Mouse (Mus musculus) kidney, postnatal 4 days (tissue): ENCODE measurements around the gene Rangap1.
"Not testable (repeated sequence)": the region's sequence is repeated elsewhere in the genome, so short reads cannot be mapped to it uniquely, and the experiment has no call there.

ENCODE experiments used
- DNase-seq, 2 experiments: peaks; one replicate each; pipeline ENCODE4 v3.0.0; 2021; ENCODE audit warnings: mixed read lengths in 2 of 2

Gene Rangap1

DNA sequence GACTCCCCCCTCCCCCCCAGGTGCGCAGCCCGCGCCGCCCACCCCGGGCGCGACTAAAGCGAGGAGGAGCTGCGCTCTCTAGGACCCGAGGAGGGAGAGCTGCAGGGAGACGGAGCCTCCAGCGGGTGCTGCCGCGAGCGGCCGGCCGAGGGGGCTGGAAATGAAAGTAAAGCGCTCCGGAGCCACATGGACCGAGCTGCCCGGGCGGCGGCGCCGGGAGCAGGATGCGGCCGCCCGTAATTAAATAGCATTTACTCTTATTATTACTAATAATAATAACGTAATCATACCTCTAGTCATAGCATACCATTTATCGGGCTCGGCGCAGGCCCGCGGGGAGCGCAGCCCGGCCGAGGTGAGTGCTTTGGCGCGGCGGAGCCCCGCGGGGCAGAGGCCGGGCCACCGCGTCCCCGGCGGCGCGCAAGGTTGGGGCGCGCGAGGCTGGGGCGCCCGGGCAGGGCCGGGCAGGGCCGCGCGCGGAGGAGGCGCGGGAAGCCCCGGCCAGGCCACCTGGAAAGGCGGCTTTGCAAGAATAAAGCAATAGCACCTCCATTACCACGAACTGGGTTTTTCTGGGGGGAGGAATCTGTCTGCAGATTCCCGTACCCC is at the start of gene Rangap1, which contains the start of gene Zc3h7b:
Gene Rangap1, minus strand, starts transcription at position 539 of the 609 bp plus-strand sequence.
Gene Zc3h7b, plus strand, starts transcription at position 66 of the 609 bp plus-strand sequence.
- DNase-seq = peak; percentile 84 to 90

DNA sequence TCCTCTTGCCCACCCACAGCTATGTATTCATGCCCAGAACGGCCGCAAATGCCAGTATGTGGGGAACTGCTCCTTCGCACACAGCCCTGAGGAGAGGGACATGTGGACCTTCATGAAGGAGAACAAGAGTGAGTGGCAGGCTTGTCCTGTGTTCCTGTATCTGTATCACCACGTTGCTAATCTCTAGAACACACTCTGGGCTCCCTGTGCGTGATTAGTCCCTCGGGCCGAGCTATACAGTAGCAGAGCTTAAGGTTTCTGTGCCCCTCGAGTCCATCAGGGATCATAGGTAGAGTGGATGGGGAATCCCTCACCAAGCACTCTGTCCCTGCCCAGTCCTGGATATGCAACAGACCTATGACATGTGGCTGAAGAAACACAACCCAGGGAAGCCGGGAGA is 47.1 kb upstream of the Rangap1 start:
- DNase-seq = no peak

DNA sequence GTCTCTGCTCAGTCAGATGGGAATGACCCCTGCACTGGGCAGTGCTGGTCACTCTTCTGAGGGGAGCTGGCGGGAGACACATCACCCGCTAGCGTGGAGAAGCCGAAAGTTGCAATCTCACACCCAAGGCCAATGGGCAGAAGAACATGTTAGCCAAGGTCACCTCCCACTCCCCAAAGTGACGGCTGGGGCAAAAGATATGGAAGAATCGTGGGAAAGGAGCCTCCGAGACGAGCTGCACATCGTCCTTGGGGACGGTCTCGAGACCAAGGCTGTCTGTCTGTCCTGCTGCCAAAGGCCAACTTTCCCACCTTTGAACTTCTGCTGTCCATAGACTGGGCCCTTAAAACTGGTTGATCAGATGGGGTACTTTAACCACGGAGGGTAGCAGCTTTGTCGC is 42.2 kb upstream of the Rangap1 start:
- no peak for DNase-seq

DNA sequence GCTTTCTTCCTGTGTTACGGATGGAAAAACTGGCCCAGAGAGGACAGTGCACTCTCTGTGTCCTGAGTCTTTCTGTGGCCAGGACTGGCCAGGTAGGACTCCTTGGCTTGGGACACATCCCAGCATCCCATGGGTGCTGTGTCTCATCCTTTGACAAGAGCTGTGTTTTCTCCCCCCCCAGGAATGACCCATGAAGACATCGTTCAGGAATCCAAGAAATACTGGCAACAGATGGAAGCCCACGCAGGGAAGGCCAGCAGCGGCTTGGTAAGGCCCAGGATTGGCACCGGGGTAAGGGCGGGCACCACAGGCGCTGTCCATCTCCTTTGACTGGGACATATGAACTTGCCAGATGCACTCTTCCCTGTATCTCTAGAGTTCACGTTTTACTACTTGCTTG is 40.4 kb upstream of the Rangap1 start:
- no peak for DNase-seq

GRCm38 (mm10) chr15:81784762-81785161 is 39.4 kb upstream of the Rangap1 start:
- DNase-seq = peak; percentile 59 to 71

DNA sequence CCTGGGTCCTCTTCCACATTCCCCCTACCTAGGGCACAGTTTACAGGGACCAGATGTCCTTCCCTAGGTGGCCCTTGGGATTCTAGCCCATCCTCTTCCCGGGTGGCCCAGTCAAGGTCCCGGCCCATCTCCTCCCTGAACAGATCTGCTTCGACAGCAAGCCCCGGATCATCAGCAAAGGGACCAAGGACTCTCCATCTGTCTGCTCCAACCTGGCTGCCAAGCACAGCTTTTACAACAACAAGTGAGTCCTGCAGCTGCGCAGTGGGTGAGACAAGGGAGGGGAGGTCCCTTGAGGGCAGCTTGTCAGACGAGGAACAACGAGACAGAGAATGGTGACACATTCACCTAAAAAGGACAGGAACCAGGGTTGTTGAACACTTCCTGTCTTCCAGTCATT is 36.5 kb upstream of the Rangap1 start:
- DNase-seq = no peak

GRCm38 (mm10) chr15:81776631-81777422 is 31.5 kb upstream of the Rangap1 start:
- no peak for DNase-seq

DNA sequence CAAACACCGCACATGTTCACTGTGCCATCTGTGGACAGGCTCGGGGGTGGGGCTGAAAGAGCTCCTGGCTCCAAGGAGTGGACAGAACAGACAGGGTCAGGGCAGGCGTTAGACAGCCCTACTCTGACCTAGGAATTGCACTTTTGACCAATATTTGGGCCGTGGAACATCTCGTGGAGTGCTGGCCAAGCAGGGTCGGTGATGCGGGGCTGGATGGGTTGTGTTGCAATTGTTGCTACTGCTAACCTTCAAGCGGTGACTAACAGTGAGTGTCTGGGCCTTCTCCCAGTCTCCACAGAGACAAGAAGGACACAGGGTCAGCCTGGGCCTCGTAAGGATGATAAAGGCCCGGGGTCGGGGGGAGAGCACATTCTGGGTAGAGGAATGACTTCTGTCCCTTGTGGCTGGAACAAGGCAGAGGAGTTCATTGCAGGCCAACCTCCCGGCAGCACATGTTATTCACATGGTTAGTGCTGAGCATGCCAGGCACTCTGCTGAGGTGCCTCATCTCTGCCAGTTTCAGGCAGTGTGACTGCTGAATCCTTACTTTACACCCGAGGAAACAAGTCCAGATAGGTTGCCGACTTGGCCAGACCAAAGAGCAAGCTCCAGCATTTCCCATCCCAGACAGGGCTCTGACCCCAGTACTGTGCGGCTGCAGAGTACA is 29.3 kb upstream of the Rangap1 start:
- peak in 1 of 2 experiments; percentile 43 for DNase-seq

- DNase-seq = peak in 1 of 2 experiments; percentile 46
Measured at GRCm38 (mm10) chr15:81772431-81773120, 27.2 kb upstream of the Rangap1 start.

- DNase-seq = peak in 1 of 2 experiments; percentile 46
Measured at GRCm38 (mm10) chr15:81769037-81769436, 23.7 kb upstream of the Rangap1 start.

- no peak for DNase-seq
Measured at GRCm38 (mm10) chr15:81766439-81766838, 21.1 kb upstream of the Rangap1 start.

- DNase-seq = no peak
Measured at GRCm38 (mm10) chr15:81765651-81766050, 20.3 kb upstream of the Rangap1 start.

DNA sequence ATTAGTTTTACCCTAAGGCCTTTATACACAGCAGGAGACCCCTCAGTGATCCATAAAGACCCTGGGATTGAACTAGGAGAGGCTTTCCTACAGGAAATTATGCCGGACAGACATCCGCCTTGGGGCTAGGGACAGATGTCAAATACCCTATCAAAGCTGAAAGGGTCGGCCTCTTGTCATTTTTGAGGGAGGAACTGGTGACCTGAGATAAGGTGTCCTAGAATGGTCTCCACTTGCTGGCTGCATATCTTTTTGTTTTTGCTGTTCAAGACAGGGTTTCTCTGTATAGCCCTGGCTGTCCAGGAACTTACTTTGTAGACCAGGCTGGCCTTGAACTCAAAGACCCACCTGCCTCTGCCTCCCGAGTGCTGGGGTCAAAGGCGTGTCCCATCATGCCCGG is 19.2 kb upstream of the Rangap1 start:
- DNase-seq = no peak

- DNase-seq = no peak
Measured at GRCm38 (mm10) chr15:81761959-81762358, 16.6 kb upstream of the Rangap1 start.

GRCm38 (mm10) chr15:81761381-81761780 is 16.1 kb upstream of the Rangap1 start:
- DNase-seq = no peak

- no peak for DNase-seq
Measured at GRCm38 (mm10) chr15:81760361-81761079, 15.2 kb upstream of the Rangap1 start.

DNA sequence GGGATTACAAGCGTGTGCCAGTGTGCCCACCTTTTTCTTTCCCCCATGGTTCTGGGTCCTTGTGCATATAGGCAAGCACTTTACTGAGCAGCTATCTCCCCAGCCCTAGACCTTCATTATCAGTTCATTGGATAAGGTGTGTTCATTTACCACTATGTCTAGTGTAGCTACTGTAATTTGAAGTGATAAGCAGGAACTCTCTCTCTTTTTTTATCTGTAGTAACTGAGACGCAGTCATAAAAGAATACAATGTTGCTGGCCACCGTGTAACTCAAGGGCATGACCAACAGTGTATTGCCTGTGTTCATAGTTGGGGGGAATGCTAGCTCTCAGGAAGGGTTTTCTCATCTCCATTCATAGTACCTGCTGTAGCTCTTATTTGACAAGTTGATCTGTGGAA is 14.2 kb upstream of the Rangap1 start:
- DNase-seq = no peak

- peak in 1 of 2 experiments; percentile 57 for DNase-seq
Measured at GRCm38 (mm10) chr15:81758701-81759100, 13.4 kb upstream of the Rangap1 start.

GRCm38 (mm10) chr15:81753669-81754068 is 8.3 kb upstream of the Rangap1 start:
- DNase-seq = no peak

DNA sequence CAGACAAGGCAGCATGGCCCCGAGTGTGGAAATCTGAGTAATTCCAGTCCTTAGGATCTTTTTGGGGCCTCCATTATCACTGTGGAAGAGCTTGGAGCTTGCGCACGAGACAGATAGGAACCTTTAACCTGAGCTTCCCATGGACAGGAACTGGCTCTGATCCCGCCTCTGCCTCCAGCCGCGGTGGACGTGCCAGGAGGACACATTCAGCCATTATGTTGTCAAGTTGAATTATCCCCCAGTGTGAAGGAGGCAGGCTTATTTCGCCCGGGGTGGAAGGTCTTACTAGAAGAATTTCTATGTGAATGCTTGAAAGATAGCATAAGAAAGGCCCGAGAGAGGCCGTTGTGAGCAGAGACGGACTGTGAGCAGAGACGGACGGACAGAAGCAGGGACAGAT is 4.4 kb upstream of the Rangap1 start:
- DNase-seq = peak; percentile 71 to 81

- DNase-seq = peak; percentile 83 to 89
Measured at GRCm38 (mm10) chr15:81745601-81746114, 328 bp upstream of the Rangap1 start.

- not testable (repeated sequence) for DNase-seq
Measured at GRCm38 (mm10) chr15:81742368-81742767, 3.0 kb downstream of the Rangap1 start.
